Mouse (Mus musculus) heart, postnatal 36 days (tissue): ENCODE measurements around the gene Wwtr1. TPM values are rescaled to one million over a fixed set of nuclear protein-coding genes. Genes with fewer than 3 reads are reported as not detected.

Experiments used
- DNase-seq, 2 experiments: peaks; one replicate each; pipeline ENCODE4 v3.0.0; 2021 to 2022
- intact Hi-C: fragments of 180-260 bp; cut with DNase I; formaldehyde crosslinking; loops from one replicate; pipeline ENCODE4 v1.15.1; 2025
- total RNA-seq, 2 experiments: library from RNA; stranded (reverse); gene quantifications; 2 replicates each; pipeline ENCODE4 v1.2.3; 2021

Wwtr1 gene
- 10 to 100 TPM; 56.3 to 58.3 TPM for total RNA-seq

DNA sequence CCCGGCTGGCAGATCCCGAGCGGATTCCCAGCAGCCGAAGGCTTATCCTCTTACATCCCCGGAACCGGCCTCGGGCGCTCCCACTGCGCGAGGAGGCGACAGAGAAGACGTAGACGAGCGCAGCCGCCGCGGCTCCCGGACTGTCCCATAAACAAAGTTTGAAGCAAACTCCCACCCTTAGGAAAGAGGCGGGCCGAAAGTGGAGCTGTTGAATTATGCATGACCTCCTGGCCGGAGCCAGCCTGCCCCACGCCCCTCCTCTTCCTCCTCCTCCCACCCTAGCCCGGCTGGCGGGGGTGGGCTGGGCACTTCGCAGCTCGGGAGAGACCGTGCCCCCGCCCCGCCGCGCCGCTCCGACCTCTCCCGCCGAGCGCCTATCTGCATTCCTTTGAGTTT lies at the start of gene Wwtr1:
TSS of gene Wwtr1 (minus strand) at position 251 of the 396 bp plus-strand sequence.
- intact Hi-C loops: loop anchor here (1.0 to 2.0 kb wide), 3 partner anchors 39 to 105 kb away; no protein-coding TSS in a partner anchor
- peak in 1 of 2 experiments; percentile 89 for DNase-seq

DNA sequence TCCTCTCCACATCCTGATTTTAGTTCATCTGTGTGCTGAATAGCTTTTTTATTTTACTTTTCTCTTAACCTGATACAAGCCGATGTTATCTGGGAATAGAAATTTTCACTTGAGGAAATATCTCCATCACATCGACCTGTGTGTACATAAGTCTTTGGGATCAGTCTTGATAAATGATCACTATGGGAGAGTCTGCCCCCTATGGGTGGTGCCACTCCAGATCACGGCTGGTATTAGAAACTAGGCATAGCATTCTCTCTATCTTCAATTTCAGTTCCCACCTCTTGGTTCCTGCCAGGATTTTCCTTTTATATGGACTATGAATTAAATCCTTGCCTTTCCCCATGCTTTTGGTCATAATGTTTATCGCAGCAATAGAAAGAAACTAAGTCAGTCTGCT lies 44.0 kb upstream of the Wwtr1 start:
- DNase-seq: peak in 1 of 2 experiments; percentile 44
- intact Hi-C loops: no loop called here

DNA sequence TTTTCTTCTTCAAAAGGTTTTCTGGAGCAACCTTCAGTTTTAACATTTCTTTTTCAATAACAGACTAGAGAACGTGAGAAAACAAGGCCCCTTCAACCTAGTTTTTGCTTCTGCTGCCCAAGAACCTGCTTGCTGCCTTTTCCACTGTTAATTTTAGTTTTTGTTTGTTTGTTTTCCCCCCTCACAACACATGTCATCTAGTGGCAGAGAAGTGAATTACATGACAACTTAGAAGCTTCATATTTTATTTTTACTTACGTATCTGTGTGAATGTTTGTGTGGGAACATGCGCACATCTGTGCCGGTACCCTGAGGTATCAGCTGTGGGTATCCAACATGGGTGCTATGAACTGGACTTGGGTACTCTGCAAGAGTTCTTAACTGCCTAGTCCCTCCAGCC lies 39.9 kb upstream of the Wwtr1 start:
- no peak for DNase-seq
- intact Hi-C loops: loop anchor here (2.0 kb wide), 2 partner anchors 39 to 145 kb away; no protein-coding TSS in a partner anchor

DNA sequence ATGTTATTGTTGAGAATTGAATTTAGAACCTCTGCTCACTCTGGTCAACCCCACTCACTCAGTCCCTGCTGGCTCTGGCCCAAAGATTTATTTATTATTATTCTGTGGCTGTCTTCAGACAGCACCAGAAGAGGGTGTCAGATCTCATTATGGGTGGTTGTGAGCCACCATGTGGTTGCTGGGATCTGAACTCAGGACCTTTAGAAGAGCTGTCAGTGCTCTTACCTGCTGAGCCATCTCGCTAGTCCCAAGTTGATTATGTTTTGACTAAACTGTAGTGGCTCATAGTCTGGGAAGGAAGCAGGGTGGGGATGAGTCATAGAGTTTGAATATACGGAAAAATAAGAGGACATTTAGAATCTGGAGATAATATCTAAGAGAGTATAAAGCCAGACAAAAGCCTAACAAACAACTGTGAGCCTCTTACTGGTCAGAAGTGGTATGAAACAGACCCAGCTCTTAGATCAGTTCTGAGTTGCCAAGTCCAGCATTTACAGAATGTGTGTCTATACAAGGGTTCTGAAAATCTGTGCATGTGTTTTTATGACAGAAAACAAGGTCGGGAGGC lies 36.8 kb upstream of the Wwtr1 start:
- no peak for DNase-seq
- intact Hi-C loops: no loop called here

DNA sequence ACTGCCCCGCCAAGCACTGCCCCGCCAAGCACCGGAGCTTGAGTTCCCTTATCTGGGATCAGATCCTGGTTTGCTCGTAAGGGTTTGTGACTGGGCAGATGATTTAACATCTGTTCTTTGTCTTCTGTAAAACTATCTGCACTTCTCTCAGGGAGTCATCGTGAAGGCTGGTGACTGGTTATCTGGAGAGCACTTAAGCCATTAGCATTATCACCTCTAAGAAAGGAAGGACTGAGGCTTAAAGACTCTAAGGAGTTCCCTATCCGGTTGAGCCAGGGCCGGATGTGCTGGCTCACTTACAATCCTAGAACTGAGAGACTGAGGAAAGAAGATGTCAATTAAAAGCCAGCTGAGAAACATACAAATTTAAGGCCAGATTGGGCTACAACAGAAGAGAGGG lies 36.1 kb upstream of the Wwtr1 start:
- intact Hi-C loops: no loop called here
- DNase-seq: no peak

DNA sequence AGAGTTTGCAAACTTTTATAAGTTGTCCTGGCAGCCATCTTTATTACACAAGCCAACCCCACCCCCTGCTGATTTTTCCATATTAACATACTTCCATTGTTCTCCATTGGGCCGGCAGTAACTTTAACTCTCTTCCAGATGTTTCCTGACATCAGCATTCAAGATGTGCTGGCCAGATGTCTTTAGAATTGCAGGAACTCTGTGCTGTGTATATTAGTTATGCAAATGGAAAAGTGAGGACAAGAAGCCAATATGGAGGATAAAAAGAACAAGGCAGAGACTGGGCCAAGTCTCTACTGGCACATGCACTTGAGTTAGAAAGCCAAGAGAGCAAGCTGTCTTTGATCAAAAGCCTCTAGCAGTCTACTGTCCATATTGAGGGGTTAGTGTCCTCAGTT lies 28.9 kb upstream of the Wwtr1 start:
- intact Hi-C loops: loop anchor here (2.0 kb wide), 1 partner anchor 60 kb away; no protein-coding TSS in a partner anchor

DNA sequence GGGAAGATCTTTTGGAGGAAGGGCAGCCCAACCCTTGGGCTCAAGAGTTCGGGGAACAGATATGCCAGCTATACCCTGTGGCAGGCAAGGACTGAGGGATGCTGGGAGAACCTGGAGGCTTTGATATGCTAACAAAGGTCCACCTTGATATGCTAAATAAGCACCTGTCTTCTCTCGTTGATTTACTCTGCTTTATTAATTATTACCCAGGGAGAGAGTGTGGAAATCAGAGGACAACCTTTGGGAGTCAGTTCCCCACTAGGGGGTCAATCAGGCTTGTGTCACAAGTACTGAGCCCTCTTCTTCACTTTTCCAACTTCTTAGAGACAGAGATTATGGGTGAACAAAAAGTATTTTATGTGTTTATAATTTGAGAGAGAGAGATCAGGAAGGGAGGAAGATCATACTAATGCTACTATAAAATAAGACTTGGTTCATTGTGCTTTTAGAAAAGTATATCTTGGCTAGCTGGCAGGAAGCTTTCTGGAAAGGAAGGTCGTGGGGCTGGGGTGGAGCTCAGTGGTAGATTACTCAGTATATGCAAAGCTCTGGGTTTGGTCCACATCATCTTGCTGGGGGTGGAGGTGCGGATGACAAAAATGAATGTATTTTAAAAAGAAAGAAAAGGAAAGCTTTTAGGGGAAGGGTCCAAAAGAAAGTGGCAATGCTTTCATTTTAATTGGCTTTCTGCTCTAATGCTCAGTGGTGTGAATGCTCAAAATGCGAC lies 28.3 kb upstream of the Wwtr1 start:
- DNase-seq: peak in 1 of 2 experiments; percentile 21
- intact Hi-C loops: loop anchor here (2.0 kb wide), 1 partner anchor 59 kb away; no protein-coding TSS in a partner anchor

More for the DNA sequence above, 28.9 kb upstream of the Wwtr1 start:
- DNase-seq: peak; percentile 15 to 36

DNA sequence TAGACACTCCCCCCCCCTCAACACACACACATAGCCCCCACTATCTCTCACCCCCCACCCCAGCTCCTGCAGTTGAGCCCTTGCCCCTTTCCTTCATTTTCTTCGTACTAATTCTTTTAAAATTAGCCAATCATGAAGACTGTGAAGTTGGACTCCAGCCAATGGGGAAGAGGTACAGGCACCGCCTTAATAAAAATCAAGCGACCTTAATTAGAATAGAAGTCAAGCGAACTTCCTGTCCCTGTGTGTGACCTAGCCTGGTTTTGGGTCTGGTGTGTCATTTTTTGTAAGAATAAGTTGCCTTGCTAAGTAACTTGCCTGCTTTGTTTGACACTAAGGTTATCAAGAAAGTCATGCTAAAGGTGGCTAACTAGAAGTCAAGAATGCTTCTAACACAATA lies 26.9 kb upstream of the Wwtr1 start:
- DNase-seq: no peak
- intact Hi-C loops: no loop called here

DNA sequence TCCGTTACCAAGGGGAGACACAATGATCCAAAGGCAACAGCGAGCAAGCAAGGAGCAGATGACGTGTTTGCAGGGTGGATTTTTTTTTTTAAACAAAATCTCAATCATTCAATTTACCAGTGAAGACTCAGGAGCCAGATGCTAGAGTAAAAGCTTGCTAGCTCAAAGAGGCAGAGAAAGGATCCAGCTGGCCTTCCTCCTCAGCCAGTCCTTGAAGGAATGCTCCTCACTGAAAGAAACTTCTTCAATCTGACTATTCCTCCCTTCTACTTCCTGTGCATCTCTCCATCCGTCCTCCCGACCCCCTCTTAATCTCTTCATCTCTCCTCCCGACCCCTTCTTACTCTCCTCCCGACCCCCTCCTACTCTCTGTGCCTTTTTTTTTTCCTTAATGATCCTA lies 20.9 kb upstream of the Wwtr1 start:
- DNase-seq: no peak

DNA sequence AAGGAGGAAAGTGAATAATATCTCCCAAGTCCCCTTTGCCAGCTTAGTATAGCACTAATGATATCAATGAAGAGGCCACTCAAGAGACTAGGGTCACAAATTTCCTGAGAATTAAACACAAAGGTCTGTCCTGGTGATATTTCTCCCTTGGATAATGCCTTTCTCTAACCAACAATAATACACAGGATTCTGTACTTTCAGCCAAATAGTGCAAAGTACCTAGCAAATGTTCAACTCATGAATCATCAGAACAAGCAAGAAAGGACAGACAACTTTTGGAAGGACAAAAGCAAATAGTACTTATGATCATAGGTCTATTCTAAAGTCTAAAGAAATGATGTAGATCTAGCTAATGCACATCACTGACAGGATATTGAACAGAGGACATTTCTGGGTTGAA lies 19.8 kb upstream of the Wwtr1 start:
- intact Hi-C loops: no loop called here
- DNase-seq: no peak

More for the DNA sequence above, 20.9 kb upstream of the Wwtr1 start:
- intact Hi-C loops: loop anchor here (2.0 kb wide), 1 partner anchor 18 kb away; no protein-coding TSS in a partner anchor

DNA sequence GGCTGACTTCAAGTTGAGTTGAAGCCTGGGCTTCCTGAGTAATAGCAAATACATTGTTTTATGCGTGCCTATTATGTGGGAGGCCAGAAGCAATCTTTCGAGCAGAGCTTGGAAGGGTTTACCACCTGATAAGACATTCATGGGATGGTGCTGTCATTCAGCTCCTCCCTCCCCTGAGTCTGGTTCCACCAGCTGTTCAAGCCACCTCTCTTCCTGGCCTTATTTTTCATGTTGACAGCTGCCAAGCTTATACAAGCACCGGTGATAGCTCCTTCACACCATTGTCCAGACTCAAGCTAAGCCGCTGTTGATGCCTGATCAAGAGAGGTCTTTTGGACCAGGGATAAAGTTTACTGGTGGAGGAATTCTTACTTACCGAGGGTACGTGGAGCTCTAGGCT lies 10.3 kb upstream of the Wwtr1 start:
- no peak for DNase-seq
- intact Hi-C loops: no loop called here

DNA sequence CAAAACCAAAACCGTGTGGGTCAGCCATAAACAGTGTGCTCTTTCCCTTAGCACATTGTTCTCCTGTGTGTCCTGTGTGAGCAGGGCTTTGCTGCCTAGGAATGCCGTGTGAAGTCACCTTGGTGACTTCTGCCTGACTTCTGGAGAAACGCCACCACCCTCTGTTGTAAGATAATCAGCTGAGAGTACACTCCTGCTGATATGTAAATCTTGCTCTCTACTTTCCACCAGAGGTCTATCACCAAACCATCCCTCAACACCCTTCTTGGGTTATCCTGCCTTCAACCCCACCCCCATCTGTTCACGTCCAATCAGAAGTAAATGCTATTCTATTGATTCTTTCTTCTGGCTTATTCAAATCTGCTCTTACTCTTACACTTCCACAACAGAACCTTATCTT lies 7.8 kb upstream of the Wwtr1 start:
- intact Hi-C loops: no loop called here
- DNase-seq: no peak

DNA sequence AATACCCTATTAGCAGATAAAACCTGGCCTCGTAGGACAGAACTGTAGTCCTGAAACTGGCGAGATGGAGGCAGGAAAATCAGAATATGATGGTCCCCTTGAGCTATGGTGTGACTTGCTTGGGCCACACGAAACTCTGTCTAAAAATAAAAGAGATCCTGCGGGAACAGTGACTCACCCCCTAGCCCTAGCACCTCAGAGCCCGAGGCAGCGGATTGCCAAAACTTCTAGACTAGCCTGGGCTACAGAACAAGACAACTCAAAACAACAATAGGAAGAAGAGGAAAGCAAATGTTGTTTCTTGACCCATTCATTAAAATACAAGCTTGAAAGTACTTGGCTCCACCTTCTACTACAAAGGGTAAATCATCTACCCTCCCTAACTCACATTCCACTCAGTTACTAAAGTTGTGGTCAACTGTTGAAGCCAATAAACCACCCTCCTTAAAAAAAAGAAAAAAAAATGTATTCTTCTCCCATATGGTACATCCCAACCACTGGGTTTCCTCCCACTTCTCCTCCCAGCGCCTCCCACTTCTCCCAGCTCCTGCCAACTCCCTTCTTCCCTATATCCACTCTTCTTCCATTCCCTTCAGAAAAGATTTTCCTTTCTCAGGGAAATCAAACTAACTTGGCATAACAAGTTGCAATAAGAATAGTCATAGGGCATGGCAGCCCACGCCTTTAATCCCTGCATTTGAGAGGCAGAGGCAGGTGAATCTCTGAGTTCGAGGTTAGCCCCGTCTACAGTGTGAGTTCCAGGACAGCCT lies 4.9 kb upstream of the Wwtr1 start:
- DNase-seq: no peak
- intact Hi-C loops: no loop called here

DNA sequence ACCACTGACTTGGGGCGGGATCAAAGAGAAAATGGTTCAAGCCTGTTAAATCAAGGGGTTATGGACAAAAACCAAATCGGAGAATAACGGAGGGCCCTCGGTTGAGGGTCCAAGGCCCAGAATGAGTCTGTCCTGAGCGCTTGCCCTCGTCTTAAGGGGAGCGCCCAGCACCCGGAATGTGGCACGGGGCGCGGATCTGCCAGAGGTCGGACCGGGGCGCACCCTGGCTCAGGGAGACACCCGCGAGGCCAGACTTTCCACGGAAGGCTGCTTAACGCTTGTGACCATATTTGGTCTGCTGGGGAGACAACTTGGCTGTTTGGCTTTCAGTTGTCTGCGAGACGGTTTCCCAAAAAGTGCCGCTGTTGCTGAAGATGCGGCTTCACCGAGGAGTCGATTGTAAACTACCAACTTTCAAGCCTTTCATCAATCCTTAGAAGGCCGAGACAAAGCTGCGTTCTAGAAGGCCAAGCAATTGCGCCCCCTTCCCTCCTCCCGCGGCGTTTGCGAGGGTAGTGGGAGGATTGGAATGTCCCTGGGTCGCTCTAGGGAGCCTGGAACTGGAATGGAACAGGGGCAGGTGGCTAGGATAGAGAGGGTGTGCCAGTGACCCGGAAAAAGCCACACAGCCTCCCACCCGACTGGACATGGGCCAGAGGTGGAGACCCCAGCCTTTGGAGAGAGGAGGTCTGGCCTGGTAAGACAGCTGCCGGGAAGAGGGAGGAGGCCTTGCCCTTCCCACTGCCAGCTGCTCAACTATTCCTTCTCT lies 530 bp upstream of the Wwtr1 start:
- peak; percentile 64 to 91 for DNase-seq
- intact Hi-C loops: loop anchor here (1.0 to 2.0 kb wide), 2 partner anchors 39 to 106 kb away; no protein-coding TSS in a partner anchor

DNA sequence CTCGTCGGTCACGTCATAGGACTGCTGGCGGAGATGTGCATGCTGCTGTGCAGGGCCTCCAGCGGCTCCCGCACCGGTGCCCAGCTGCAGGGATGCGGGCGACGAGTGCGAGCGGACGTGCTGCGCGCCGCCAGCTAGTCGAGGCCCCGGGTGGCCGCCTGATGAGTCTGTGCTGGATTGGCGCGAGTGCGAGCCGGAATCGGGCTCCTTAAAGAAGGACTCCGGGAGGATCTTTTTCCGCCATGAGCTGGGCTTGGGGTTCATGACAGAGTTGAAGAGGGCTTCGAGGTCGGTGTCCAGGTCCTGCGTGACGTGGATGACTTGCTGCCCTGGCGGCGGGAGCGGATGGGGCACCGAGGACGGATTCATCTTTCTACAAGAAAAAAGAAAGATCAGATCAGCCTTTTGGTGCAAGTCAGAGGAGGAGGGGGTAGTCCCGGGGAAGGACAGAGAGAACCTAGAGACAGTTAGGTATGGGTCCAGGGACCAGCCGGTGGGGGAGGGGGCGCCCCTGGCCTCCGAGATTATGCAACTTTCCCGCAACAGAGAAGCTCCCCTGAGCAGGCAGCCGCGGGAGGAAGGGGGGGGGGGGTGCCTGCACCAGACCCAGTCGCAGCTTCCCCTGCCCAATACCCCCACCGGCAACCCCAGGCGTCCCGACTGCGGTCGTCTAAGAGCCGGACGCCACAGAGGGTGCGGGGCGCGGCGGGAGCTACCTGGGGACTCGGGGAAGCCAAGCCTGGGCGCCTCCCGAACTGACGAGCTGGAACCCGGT lies 638 bp downstream of the Wwtr1 start:
- DNase-seq: peak; percentile 61 to 72
- intact Hi-C loops: loop anchor here (2.0 kb wide), 1 partner anchor 68 kb away; no protein-coding TSS in a partner anchor

DNA sequence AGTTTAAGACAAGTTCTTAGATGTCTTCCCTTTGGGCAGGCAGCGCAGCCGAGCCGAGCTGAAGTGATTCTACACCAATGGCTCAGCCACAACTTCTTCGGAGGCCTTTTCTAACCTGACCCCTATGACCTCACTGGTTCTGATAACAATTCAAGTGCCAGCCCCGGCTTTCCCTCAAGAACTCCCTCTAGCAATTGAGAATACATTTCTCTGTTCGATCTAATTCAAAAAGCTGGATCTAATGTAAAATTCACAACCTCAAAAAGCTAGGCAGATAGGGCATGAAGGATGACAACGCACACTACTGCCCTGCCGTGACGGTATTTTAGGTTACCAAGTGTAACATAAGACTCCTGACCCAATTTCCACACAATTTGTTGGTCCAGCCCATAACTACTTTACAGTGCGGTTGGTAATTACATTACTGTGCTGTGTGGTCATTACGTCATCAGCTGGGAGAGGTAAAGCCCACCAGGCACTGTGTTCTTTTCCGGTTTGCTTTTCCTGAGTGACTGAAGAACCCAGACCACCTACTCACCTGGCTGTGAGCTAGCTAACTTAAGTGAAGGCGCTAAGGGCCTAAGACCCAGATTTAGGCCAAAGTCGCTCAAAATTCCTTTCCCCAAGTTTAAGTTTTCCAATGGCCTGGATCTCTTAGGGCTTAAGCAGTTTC lies 1.7 kb downstream of the Wwtr1 start:
- intact Hi-C loops: loop anchor here (2.0 kb wide), 2 partner anchors 29 to 67 kb away; no protein-coding TSS in a partner anchor

DNA sequence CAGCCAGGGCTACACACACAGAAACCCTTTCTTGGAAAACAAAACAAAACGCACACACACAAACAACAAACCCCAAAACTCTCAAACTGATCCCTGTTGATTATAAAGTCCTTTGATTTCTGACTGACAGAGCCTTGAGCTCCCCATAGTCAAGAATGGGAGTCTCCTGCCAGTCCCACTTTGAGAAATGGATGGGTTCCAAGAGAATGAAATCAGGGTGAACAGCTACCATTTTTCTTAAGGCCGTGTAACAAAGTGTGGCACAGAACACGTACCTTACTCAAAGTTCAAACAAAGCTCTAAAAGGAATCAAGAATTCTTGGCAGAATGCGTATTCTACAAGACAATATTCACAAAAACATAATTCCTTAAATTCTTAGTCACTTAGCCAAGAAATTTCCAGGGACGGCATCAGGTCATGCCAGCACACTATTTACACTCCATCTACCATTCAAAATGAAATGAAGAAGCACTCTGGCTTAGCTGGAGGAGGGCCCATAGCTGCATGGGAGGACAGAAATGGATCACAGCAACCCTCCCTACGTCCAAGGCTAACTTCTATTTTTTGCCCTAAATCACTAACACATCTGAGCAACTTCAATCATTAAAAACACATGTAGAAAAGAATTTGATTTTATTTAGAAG lies 3.3 kb downstream of the Wwtr1 start:
- DNase-seq: no peak
- intact Hi-C loops: loop anchor here (2.0 kb wide), 1 partner anchor 28 kb away; no protein-coding TSS in a partner anchor

More for the DNA sequence above, 1.7 kb downstream of the Wwtr1 start:
- DNase-seq: no peak

DNA sequence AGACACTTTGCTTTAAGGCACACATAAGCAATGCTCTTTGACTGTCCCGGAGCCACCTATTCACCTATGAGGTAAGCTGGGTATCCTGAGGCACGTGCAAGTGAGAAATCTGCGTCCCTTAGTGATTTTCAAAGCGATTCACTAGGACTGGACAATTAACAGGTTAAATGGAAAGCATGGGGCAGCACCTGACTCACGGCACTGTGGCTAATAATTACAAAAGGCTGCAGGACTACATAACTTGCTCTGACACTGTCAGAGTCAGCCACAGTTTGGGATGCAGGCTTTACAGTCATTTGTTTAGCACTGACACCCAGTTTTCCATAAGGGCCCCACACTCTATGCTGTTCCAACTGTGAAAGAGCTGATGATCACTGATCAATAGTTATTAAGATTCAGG lies 9.1 kb downstream of the Wwtr1 start:
- DNase-seq: no peak
- intact Hi-C loops: no loop called here
